Mouse (Mus musculus): ENCODE data around the gene Sec16b. TPM values are rescaled to one million over a fixed set of nuclear protein-coding genes. Genes with fewer than 3 reads are reported as not detected.

The Sec16b gene
- polyA plus RNA-seq, 1 experiment from 2014 or later = 5.0 TPM

GRCm38 (mm10) chr1:157559986-157560385, 53.5 kb downstream of the Sec16b start:
- ATAC-seq (ENCODE audit: insufficient number of reproducible peaks, low FRiP score, low TSS enrichment, low read depth) = no peak
- 78% methylated on average over 6 of the region's 6 CpGs for WGBS
- 0 out of 2 replicates have a peak, but pooled peaks cover 4% of the 10 kb centered on the region for H3K27me3 ChIP-seq
- H3K27ac ChIP-seq (replicated peaks) = no peak overlapping the region
- no peaks in the 10 kb centered on the region for H3K9me3 ChIP-seq (replicated peaks)
- H3K4me1 ChIP-seq = peaks cover 10% of the 10 kb centered on the region; the same call in 1 of the 2 replicates
- no peak overlapping the region for H3K4me2 ChIP-seq (replicated peaks)
- no peaks in the 10 kb centered on the region for H3K36me3 ChIP-seq
- H3K9ac ChIP-seq = no peak overlapping the region
- no peak overlapping the region for H3K4me3 ChIP-seq (replicated peaks)

GRCm38 (mm10) chr1:157560654-157561386, 54.3 kb downstream of the Sec16b start:
- H3K9ac ChIP-seq = no peak overlapping the region
- peak; percentile 51 for ATAC-seq (ENCODE audit: insufficient number of reproducible peaks, low FRiP score, low TSS enrichment, low read depth)
- 0 out of 2 replicates have a peak, but pooled peaks cover 4% of the 10 kb centered on the region for H3K27me3 ChIP-seq
- 20% methylated on average over 8 of the region's 8 CpGs for WGBS
- H3K27ac ChIP-seq (replicated peaks) = no peak overlapping the region
- H3K36me3 ChIP-seq = no peaks in the 10 kb centered on the region
- no peaks in the 10 kb centered on the region for H3K9me3 ChIP-seq (replicated peaks)
- no peak overlapping the region for H3K4me3 ChIP-seq (replicated peaks)
- H3K4me1 ChIP-seq = peaks cover 8% of the 10 kb centered on the region; the same call in 1 of the 2 replicates
- no peak overlapping the region for H3K4me2 ChIP-seq (replicated peaks)

DNA sequence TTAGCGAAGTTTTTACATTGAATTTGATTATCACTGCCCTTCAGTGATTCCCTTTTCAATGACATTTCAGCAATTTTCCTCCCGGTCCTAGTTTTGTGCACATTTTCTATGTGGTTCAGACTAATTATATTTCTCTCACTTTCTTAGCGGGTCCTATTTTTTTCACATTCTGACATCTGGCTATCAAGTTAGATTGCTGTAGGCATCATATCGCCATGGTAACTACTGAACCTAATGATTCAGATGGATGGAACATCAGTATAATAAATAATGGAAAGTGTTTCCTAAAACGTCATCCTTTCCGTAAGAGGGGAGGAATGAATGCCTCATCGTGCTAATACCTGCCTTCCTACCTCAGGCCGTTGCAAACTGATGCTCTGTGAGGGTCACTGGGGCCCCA, 61.3 kb downstream of the Sec16b start:
- Histone ChIP-seq H3K27ac (replicated peaks) (no peak overlapping the region), H3K9me3 (replicated peaks) (no peaks in the 10 kb centered on the region), H3K4me1 (no peaks in the 10 kb centered on the region), H3K9ac (no peak overlapping the region), H3K4me3 (replicated peaks) (no peak overlapping the region), H3K36me3 (no peaks in the 10 kb centered on the region), H3K27me3 (no peaks in the 10 kb centered on the region), H3K4me2 (replicated peaks) (no peak overlapping the region)
- WGBS = 78% methylated on average over 8 of the region's 8 CpGs
- no peak for ATAC-seq (ENCODE audit: insufficient number of reproducible peaks, low FRiP score, low TSS enrichment, low read depth)

DNA sequence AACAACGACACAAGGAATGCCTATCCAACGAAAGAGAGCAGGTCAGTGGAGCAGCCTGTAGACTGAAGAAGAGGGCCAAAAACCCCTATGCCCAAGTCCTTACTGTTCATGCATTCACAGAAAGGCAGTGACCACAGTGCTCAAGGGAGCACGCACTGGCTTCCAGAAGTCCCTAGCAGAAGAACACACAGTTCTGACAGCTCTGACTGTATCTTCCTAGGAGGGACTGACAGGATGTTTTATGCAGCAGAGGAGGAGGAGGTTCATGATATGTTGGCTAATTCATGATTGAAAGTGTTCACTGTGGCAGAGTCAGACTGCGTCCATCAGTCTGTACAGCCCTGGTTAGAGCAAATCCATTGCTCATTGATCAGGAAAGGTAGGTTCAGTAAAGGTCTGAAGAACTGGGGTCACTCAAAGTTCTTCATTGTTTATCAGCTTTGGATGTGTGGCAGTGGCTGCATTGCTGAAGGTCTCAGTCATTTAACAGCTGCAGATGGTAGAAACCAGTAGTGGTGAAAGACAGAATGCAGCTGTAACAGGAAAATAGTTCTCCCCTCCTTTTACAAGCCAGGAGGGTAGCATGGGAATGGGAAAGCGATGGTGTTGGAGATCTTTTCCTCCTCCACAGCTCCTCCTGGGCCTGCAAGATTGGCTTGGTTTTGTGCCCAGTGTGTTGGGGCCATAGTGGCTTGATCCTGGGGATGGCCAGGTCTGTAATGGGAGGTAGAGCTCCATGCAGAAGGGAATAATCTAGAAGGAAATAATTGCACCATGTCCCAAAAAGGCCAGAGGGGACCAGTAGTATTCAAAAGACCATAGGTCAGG, 62.9 kb downstream of the Sec16b start:
- Histone ChIP-seq H3K27me3 (no peaks in the 10 kb centered on the region), H3K27ac (replicated peaks) (no peak overlapping the region), H3K4me1 (no peaks in the 10 kb centered on the region), H3K4me3 (replicated peaks) (no peak overlapping the region), H3K36me3 (no peaks in the 10 kb centered on the region), H3K9me3 (replicated peaks) (no peaks in the 10 kb centered on the region), H3K4me2 (replicated peaks) (no peak overlapping the region), H3K9ac (no peak overlapping the region)
- ATAC-seq (ENCODE audit: insufficient number of reproducible peaks, low FRiP score, low TSS enrichment, low read depth) = no peak
- 89% methylated on average over 5 of the region's 5 CpGs for WGBS

DNA sequence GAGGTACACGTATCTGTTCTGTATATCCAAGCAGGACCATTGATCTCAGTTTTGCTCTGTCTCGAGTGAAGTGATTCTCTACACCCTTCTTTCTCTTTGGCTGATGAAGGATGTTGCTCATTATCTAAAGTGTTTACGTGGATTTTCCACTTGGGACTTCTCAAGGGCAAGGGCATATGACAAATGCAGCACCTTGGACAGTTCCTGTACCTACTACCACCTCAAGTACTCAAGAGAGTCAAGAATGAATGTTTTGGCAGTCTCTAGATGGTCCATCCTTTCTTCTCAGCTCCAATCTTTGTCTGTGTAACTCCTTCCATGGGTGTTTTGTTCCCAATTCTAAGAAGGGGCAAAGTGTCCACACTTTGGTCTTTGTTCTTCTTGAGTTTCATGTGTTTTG, 68.8 kb downstream of the Sec16b start:
- H3K9ac ChIP-seq = no peak overlapping the region
- H3K4me3 ChIP-seq (replicated peaks) = no peak overlapping the region
- ATAC-seq (ENCODE audit: insufficient number of reproducible peaks, low FRiP score, low TSS enrichment, low read depth) = no peak
- H3K4me1 ChIP-seq = no peaks in the 10 kb centered on the region
- H3K36me3 ChIP-seq = no peaks in the 10 kb centered on the region
- no peak overlapping the region for H3K4me2 ChIP-seq (replicated peaks)
- H3K27ac ChIP-seq (replicated peaks) = no peak overlapping the region
- WGBS = 78% methylated on average over 3 of the region's 3 CpGs
- no peaks in the 10 kb centered on the region for H3K9me3 ChIP-seq (replicated peaks)
- no peaks in the 10 kb centered on the region for H3K27me3 ChIP-seq

DNA sequence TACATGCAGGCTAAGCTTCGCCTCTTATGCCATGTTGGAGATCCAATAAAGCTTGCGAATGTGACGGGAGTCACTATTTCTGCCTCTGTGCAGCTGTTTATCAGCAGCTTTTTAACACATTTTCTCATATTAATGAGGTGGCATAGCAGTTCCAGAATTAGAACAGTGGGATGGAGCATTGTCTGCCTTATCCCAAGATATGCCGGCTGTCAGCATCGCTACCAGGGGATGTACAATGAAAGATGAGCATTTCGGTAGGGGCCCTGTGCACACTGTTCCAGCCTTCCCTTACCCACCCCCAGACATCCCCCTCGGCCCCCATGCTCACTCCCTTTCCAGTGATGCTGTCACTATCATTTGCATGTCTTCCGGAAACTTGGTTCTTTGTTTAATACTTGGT, 71.8 kb downstream of the Sec16b start:
- no peak overlapping the region for H3K4me2 ChIP-seq (replicated peaks)
- no peaks in the 10 kb centered on the region for H3K27me3 ChIP-seq
- H3K4me3 ChIP-seq (replicated peaks) = no peak overlapping the region
- no peaks in the 10 kb centered on the region for H3K36me3 ChIP-seq
- 88% methylated on average over 8 of the region's 8 CpGs for WGBS
- ATAC-seq (ENCODE audit: insufficient number of reproducible peaks, low FRiP score, low TSS enrichment, low read depth) = no peak
- no peak overlapping the region for H3K9ac ChIP-seq
- H3K4me1 ChIP-seq = no peaks in the 10 kb centered on the region
- H3K27ac ChIP-seq (replicated peaks) = no peak overlapping the region
- H3K9me3 ChIP-seq (replicated peaks) = no peaks in the 10 kb centered on the region

GRCm38 (mm10) chr1:157586556-157586955, 80.0 kb downstream of the Sec16b start:
- H3K4me3 ChIP-seq (replicated peaks) = no peak overlapping the region
- no peak for ATAC-seq (ENCODE audit: insufficient number of reproducible peaks, low FRiP score, low TSS enrichment, low read depth)
- H3K27me3 ChIP-seq = no peaks in the 10 kb centered on the region
- H3K36me3 ChIP-seq = no peaks in the 10 kb centered on the region
- 67% methylated on average over 5 of the region's 5 CpGs for WGBS
- no peaks in the 10 kb centered on the region for H3K9me3 ChIP-seq (replicated peaks)
- no peak overlapping the region for H3K9ac ChIP-seq
- H3K4me1 ChIP-seq = no peaks in the 10 kb centered on the region
- H3K27ac ChIP-seq (replicated peaks) = no peak overlapping the region
- H3K4me2 ChIP-seq (replicated peaks) = no peak overlapping the region

- Histone ChIP-seq H3K27me3 (no peaks in the 10 kb centered on the region), H3K36me3 (no peaks in the 10 kb centered on the region), H3K4me2 (replicated peaks) (no peak overlapping the region), H3K4me1 (no peaks in the 10 kb centered on the region), H3K27ac (replicated peaks) (no peak overlapping the region), H3K9me3 (replicated peaks) (no peaks in the 10 kb centered on the region), H3K9ac (no peak overlapping the region), H3K4me3 (replicated peaks) (no peak overlapping the region)
- 43% methylated on average over 2 of the region's 2 CpGs for WGBS
- no peak for ATAC-seq (ENCODE audit: insufficient number of reproducible peaks, low FRiP score, low TSS enrichment, low read depth)
These were observed 85.5 kb downstream of the Sec16b start for GRCm38 (mm10) chr1:157592039-157592438.

DNA sequence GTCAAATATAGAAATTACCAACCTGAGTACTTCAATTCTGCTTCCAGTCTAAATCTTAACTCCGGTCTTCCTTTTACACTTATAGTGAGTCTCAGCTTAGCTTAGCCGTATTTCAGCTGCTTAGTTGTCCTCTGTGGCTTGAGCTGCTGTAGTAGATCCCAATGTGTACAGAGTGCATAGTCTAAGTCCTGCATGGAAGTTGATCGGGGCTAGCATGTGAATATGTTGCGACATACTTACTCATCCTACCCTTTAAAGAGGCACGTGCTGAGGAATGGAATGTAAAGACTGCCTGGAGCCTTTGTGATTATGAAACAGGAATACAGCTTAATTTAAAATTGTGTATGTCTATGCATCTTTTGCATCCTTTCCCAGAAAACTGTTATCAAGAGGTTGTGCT, 88.0 kb downstream of the Sec16b start:
- Histone ChIP-seq H3K4me2 (replicated peaks) (no peak overlapping the region), H3K9ac (no peak overlapping the region), H3K4me1 (no peaks in the 10 kb centered on the region), H3K27ac (replicated peaks) (no peak overlapping the region), H3K36me3 (no peaks in the 10 kb centered on the region), H3K4me3 (replicated peaks) (no peak overlapping the region), H3K27me3 (no peaks in the 10 kb centered on the region), H3K9me3 (replicated peaks) (no peaks in the 10 kb centered on the region)
- no peak for ATAC-seq (ENCODE audit: insufficient number of reproducible peaks, low FRiP score, low TSS enrichment, low read depth)
- 66% methylated on average over 5 of the region's 5 CpGs for WGBS

DNA sequence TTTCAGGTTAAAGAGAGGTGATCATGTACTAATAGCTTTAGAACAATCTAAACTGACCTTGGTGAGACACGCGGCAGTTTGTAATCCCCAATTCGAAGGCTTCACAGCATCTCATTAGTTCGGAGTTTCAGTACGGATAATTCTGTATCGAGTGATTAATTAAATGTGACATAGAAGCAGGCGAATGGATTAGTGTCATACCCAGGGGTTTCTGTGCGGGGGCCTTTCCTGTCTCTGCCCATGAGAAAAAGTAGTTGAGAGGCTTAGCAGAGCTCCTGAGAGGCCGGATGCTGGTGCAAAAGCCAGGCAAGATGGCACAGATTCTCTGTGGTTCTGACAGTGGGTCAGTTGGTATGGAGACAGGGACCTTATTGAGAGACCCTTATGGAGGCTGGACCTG, 88.6 kb downstream of the Sec16b start:
- H3K27ac ChIP-seq (replicated peaks) = no peak overlapping the region
- WGBS = 73% methylated on average over 9 of the region's 9 CpGs
- no peaks in the 10 kb centered on the region for H3K36me3 ChIP-seq
- H3K4me3 ChIP-seq (replicated peaks) = no peak overlapping the region
- no peaks in the 10 kb centered on the region for H3K4me1 ChIP-seq
- H3K27me3 ChIP-seq = no peaks in the 10 kb centered on the region
- no peaks in the 10 kb centered on the region for H3K9me3 ChIP-seq (replicated peaks)
- H3K4me2 ChIP-seq (replicated peaks) = no peak overlapping the region
- no peak for ATAC-seq (ENCODE audit: insufficient number of reproducible peaks, low FRiP score, low TSS enrichment, low read depth)
- no peak overlapping the region for H3K9ac ChIP-seq

GRCm38 (mm10) chr1:157604513-157604912, 98.0 kb downstream of the Sec16b start:
- Histone ChIP-seq H3K27ac (replicated peaks) (no peak overlapping the region), H3K9me3 (replicated peaks) (no peaks in the 10 kb centered on the region), H3K4me1 (no peaks in the 10 kb centered on the region), H3K4me2 (replicated peaks) (no peak overlapping the region), H3K27me3 (no peaks in the 10 kb centered on the region), H3K36me3 (no peaks in the 10 kb centered on the region), H3K4me3 (replicated peaks) (no peak overlapping the region), H3K9ac (no peak overlapping the region)
- ATAC-seq (ENCODE audit: insufficient number of reproducible peaks, low FRiP score, low TSS enrichment, low read depth) = no peak
- WGBS = 70% methylated on average over 5 of the region's 5 CpGs

All from embryonic facial prominence, embryonic 15.5 days (tissue).